Mouse (Mus musculus) G1E-ER4 (cell line): ENCODE data around the gene Slc2a1. TPM values are rescaled to one million over a fixed set of nuclear protein-coding genes. Genes with fewer than 3 reads are reported as not detected.
A peak's percentile ranks its signal among the peaks of the same experiment; 100 is the strongest.

Experiments used
- GATA1 ChIP-seq: IDR thresholded peaks from one replicate; pipeline ENCODE4 v1.8.0; 2012; ENCODE audit warnings: low read length, inconsistent platforms
- polyA plus RNA-seq: library from polyadenylated mRNA; stranded (reverse); fragments of >175 nt; gene quantifications from 2 replicates; pipeline ENCODE4 v1.2.3, GENCODE M21; 2012

Slc2a1 gene
- 62.4 and 63.7 TPM in 2 replicates for polyA plus RNA-seq

GRCm38 (mm10) chr4:119108495-119109408, at the start of gene Slc2a1:
Gene Slc2a1 (plus strand): TSS chr4:119108711.
- TF ChIP-seq GATA1 = no peak

DNA sequence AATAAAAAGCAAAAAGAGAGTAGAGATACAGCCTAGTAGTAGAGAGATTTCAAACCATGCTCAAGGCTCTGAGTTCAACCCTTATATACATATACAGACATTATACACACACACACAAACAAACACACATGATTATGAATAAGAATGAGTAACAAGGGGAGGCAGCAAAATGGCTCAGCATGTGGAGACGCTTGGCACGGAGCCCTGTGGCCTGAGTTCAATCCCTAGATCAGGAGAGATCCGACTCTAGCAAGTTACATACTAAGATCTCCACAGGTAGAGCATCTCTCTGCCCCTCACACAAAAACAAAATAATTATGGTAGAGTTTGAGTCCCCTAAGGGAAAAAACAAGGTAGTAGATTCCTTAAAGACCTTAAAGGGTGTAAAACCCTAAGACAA, 41.7 kb upstream of the Slc2a1 start:
- no peak for TF ChIP-seq GATA1

DNA sequence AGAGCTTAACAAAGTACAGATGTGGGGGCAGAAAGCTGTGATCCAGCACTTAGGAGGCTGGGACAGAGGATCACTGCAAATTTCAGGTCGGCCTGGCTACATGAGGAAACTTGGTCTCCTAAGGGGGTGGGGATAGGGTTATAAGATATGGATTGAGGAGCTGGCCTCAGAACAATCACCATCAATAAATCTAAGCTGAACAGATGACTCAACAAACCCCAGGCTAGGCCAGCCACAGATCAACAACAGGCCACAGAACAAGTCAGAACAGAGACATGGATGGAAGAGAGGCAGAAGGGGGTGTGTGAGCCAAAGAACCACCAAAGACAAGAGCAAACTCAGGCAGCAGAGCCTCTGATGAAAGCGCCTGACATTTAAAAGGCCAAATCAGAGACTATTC, 41.3 kb upstream of the Slc2a1 start:
- TF ChIP-seq GATA1 = no peak

DNA sequence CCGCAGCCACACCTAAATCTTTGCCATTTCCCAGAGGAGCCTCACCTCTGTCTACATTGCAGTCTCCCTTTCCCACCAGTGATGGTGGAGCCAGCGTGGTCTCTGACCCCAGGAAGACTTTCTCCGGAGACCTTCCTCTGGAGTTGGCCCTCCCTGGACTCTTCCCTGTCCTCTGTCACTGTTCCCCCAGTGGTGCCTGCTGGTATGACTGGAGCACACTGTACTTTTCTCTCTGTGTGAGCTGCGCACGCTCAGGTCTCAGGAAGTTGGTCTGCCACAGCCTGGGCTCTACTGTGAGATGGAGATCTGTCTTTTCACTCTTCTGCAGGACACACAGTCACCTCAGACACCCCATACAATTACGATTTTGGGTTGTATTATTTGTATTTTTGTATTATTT, 39.6 kb upstream of the Slc2a1 start:
- TF ChIP-seq GATA1 = no peak

GRCm38 (mm10) chr4:119070181-119070580, 38.3 kb upstream of the Slc2a1 start:
- no peak for TF ChIP-seq GATA1

GRCm38 (mm10) chr4:119070959-119071647, 37.4 kb upstream of the Slc2a1 start:
- TF ChIP-seq GATA1 = no peak

- TF ChIP-seq GATA1 = no peak
Measured at GRCm38 (mm10) chr4:119071648-119072362, 36.7 kb upstream of the Slc2a1 start.

- TF ChIP-seq GATA1 = no peak
Measured at GRCm38 (mm10) chr4:119072363-119072940, 36.1 kb upstream of the Slc2a1 start.

GRCm38 (mm10) chr4:119072941-119073451, 35.5 kb upstream of the Slc2a1 start:
- no peak for TF ChIP-seq GATA1

- TF ChIP-seq GATA1 = no peak
Measured at GRCm38 (mm10) chr4:119073626-119074025, 34.9 kb upstream of the Slc2a1 start.

GRCm38 (mm10) chr4:119074596-119074995, 33.9 kb upstream of the Slc2a1 start:
- no peak for TF ChIP-seq GATA1

DNA sequence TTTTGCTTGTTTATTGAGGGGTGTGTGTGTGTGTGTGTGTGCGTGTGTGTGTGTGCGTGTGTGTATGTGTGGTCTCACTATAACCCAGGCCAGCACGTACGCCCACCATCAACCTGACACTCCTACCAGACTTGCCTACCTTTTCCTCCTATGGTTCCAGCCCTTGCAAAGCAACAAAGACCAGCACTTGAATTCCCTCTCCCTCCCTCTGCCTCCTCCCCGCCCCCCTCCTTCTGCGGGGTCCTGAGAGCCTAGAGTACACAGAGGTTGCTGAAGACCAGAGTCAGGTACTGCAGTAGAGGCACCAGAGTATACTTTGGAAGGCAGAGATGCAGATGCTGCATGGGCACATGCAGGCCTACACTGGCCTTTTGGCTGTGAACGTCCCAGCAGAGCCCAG, 33.2 kb upstream of the Slc2a1 start:
- TF ChIP-seq GATA1 = no peak

DNA sequence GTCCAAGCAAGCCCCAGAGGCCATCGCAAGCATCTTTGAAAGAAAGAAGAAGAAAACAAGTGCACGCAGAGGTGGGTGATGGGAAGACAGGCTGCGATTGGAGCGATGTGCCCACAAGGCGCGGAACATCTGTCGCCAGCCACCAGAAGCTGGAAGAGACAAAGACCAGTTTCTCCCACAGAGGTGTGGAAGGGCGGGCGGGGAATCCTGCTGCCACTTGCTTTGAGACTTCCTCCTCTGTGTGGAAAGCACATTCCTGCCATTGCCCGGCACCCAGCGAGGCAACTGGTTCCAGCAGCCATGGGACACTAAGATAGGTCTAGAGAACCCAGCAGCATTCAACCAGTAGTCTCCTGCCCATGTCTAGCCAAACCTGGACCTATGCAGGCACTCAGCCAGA, 32.2 kb upstream of the Slc2a1 start:
- no peak for TF ChIP-seq GATA1

GRCm38 (mm10) chr4:119077084-119077682, 31.3 kb upstream of the Slc2a1 start:
- TF ChIP-seq GATA1 = peak; percentile 32

- no peak for TF ChIP-seq GATA1
Measured at GRCm38 (mm10) chr4:119079928-119080327, 28.6 kb upstream of the Slc2a1 start.
